Mouse (Mus musculus) layer of hippocampus, adult 18-20 months (tissue): ENCODE results near the gene Sacs. TPM values are rescaled to one million over a fixed set of nuclear protein-coding genes. Genes with fewer than 3 reads are reported as not detected.
"Not testable (repeated sequence)": the region's sequence is repeated elsewhere in the genome, so short reads cannot be mapped to it uniquely, and the experiment has no call there.

Source experiments
- DNase-seq, 2 experiments: peaks; one replicate each; pipeline ENCODE4 v3.0.0; 2022; ENCODE audit warnings: low spot score in 2 of 2
- long read RNA-seq: library from polyadenylated mRNA; stranded (forward); transcript quantifications from one replicate; pipeline ENCODE4 v2.0.0, GENCODE M21; 2021
- total RNA-seq, 2 experiments: library from RNA; stranded (reverse); gene quantifications; 2 replicates each; pipeline ENCODE4 v1.2.3; 2021

Gene Sacs
- total RNA-seq, result 10 to 100 TPM; 49.4 to 52.7 TPM
- long read RNA-seq, partial matches to known transcripts, result 0 of 3 reads
- long read RNA-seq, other reads (novel, unspliced or antisense), result 3 of 3 reads

DNA sequence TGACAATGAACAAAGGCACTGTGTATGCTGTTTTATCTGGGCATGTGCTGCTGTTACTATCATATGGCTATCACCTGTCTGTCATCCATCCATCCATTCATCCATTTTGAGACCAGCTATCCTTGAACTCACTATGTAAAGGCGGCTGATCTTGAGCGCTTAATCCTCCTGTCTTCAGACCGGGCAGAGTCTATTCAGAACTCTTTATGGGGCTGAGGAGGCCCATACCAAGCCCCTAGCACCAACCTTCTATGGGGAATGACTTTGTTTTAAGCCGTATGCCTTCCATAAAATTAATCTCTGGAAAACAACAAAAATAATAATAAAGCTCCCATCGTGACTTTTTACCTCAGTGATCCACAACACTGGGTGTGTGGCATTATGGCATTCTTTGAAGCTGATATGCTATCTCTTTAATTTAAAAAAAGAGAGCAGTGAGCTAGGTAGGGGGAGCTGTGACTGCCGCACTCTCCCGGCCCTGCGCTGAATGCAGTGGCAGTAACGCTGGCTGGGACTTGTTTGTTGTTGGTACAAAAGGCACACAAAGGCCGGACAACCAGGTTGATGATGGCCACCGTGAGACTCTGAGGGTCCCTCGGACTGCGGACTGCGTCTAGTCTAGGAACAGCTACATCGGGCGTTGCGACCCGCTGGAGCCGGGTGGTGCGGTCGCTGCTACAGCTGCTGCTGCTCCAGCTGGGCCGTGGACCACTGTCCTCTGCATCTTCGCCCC lies at the start of gene Sacs:
Gene Sacs, plus strand, starts transcription at position 464 of the 733 bp plus-strand sequence.
- DNase-seq, result peak; percentile 30 to 74

DNA sequence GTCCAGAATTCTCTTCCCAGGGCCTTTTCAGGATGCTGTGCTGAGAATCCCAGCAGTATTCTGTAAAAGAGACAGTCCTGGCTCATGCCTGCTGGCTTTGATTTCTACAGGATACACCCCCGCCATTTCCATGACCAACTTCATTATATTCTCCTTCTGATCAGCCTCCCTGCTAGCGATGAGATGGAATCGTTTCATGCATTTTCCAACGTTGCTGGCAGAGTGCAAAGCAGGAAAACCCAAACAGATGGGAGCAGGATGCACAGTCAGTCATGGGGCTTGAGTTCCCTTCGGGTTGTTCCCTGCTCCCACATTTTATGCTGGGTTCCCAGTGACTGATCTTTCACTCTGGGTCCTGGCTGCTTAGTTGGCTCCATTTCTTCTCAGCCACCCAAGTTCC lies 47.3 kb upstream of the Sacs start:
- peak; percentile 72 to 85 for DNase-seq

DNA sequence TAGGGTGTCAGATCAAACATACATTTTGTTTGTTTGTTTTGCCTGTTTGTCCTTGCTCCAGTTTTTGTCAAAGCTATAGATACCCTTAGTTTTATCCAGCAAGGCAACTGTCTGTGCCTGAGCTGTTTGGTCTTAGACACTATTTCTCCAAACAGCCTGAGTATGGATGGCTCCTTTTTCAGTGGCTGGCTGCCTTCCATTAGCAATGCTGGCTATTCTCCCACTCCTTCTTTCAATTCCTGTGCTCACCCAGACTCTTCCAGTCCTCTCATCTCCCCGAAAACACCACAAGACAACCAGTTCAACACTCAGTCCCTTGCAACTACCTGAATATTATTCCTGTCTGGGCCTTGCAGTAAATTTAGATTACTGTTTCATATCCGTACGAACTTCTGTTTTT lies 46.2 kb upstream of the Sacs start:
- DNase-seq, result peak; percentile 13 to 51

DNA sequence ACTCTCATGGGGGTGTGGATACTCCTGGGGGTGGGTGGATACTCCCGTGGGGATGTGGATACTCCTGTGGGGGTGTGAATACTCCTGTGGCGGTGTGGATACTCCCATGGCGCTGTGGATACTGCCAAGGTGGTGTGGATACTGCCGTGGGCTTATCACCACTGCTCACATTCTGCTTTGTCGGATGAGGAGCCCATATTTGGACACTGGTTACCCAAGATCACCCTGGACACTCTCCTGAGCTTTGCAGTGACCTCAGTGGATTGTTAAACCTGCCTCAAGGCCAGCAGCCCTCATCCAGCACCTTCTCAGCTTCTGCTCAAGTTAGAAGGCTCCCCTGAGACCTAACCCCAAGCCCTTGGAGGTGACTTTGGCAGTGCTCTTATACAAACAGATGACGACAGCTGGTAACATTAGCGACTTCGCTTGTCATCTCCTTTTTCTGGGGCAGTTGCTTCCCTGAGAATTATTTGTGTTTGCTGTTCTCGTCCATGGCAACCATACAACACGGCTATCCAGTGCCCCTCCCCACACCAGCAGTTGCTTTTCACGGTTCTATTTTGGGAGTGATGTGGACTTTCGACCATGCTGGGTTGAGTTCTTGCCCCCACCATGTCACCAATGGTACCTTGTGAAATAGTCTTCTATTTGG lies 40.2 kb upstream of the Sacs start:
- no peak for DNase-seq

DNA sequence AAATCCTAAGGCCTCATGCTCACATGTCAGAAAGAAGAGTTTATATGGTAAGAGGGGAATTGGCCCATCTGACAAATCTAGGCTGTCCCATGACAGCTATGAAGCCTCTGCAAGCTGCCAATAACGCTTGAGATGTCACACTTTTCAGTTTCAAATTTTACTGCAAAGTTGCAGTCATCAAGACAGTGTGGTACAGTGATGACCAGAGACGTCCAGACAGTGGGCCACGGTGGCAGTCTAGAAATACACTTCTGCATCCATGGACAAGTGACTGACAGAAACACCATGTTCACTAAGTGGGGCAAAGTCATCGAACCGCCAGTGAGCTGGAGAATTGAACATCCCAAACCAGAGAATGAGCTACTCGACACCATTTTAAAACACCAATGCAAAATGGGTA lies 37.5 kb upstream of the Sacs start:
- no peak for DNase-seq

DNA sequence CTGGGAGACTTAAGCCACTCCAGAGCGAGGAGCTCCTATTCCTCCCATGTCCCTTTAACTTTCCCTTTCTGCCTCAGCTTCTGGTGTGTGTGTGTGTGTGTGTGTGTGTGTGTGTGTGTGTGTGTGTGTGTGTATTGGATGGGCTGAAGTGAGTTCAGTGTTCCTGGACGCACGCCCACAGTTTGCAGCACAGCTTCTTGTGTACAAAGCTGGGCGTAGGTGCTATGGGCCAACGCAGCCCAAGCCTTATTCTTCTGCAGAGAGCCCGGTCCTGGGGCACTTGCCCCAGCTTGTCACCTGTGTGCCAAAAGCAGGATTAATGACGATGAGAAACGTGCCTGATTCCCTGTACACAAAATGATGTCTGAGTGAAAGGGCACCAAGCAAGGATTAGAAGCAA lies 31.9 kb upstream of the Sacs start:
- DNase-seq, result no peak

DNA sequence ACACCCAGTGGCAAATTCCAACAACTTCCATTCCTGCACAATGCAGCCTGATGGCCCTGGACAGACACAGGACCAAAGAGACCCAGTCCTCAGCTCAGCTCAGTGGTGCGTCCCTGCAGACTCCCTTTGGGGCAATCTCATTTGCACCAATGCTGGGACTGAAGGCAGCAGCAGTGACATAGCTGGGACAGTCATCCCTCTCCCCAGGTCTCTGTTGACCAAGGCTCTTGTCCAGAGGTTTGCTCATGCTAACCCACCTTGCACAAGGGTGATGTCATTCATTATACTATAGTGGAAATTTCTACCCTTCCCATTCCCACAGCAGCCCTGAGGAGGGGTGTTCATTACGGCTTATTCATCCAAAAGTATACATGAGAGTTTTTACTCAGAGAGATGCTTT lies 29.6 kb upstream of the Sacs start:
- DNase-seq, result no peak

DNA sequence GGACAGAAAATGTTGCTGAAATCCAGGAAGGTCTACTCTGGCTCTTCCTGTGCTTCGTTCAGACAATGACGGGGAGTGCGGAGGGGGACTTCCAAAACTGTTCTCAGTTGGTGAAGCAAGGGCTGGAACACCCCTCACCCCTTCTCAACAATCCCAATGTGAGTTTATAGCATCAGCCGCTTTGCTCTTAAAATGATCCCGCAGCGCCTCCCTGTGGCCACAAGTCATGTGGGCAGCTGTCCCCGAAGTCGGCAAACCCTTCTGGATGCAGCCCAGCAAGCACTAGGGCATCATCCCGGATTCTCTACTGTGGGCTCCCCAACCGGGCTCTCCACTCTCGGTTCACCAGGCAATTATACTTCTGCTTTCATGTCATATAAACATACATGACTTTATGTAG lies 25.9 kb upstream of the Sacs start:
- DNase-seq, result peak; percentile 59 to 85

DNA sequence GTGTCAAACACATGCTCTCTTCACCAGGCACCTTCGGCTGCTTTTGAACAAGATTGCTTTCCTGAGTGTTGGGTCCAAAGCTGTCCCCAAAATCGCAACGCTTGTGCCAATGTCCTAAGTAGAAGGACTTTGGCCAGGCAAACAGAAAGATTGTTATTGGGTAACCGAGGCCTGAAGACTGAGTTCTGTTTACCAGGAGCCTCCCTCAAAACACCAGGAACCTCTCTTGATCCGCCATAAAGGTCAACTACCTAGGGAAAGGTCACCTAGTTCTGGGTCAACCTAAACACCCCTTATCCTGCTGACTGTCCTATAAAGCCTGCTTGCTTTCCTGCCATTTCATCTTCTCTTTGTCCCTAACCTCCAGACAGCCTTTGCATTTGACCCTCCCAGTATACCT lies 13.5 kb upstream of the Sacs start:
- no peak for DNase-seq

DNA sequence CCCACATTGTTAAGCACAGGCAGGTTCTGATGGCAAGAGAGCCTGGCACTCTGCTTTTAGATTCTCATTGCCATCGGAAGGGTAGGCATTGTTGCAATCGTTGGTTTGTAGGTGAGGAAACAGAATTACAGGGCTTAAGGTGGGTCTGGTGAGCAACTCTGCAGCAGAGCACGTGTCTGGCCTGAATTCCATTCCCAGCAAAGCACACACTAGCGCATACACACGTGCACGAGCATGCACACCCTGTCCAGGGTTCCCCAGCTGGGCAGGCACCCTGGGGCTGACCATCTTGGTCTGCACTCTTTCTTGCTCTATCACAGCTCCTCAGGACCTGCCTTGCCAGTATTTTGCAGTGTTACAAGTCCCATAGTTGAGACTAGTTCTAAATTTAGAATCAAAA lies 13.1 kb upstream of the Sacs start:
- DNase-seq, result no peak

DNA sequence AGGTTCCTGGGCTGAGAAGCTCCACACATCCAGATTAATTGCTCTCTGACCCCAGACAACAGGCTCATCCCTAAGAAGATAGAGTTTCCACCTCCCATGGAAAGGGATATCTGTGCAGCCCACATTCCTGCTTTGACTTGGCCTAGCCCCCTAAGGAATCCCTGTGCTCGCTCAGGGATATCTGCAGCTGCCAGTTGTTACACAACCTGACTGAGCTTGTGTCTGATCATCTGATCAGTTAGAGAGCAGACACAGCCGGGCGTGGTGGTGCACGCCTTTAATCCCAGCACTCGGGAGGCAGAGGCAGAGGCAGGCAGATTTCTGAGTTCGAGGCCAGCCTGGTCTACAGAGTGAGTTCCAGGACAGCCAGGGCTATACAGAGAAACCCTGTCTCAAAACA lies 10.9 kb upstream of the Sacs start:
- DNase-seq, result not testable (repeated sequence)

DNA sequence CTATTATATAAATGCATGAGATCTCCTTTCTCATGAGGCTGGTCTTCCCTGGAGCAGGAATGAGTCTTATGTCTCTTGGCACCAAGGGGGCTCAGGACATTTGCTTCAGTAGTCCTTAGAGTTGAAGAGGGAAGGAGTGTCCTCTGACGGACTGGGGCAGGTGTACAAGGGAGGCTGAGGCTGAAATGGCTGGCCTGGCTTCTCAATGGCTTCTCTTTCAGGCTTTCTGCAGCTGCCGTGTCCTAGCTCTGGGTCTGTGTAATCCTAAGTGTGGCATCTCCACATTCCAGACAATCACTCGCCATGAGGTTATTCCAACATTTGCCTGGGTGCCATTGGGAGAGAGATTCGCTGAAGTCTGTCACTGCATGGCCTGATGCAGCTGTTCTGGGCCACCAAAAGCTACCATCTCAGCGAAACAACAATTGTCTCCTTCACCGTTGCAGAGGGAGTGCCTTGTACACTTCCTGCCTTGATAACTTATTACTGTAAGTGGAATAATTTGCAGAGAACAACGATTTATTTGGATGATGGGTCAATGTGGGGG lies 9.2 kb upstream of the Sacs start:
- DNase-seq, result no peak

DNA sequence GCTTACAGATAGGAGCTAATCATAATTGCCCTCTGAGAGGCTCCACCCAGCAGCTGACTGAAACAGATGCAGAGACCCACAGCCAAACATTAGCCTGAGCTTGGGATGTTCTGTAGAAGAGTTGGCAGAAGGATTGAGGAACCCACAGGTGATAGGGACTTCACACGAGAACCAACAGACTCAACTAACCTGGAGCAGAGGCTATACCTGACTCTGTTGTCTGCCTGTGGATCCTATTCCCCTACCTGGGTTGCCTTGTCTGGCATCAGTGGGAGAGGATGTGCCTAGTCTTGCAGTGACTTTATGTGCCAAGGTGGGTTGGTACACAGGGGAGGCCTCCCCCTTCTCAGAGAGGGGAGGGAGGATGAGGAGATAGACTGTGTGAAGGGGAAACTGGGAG lies 5.7 kb upstream of the Sacs start:
- DNase-seq, result no peak

DNA sequence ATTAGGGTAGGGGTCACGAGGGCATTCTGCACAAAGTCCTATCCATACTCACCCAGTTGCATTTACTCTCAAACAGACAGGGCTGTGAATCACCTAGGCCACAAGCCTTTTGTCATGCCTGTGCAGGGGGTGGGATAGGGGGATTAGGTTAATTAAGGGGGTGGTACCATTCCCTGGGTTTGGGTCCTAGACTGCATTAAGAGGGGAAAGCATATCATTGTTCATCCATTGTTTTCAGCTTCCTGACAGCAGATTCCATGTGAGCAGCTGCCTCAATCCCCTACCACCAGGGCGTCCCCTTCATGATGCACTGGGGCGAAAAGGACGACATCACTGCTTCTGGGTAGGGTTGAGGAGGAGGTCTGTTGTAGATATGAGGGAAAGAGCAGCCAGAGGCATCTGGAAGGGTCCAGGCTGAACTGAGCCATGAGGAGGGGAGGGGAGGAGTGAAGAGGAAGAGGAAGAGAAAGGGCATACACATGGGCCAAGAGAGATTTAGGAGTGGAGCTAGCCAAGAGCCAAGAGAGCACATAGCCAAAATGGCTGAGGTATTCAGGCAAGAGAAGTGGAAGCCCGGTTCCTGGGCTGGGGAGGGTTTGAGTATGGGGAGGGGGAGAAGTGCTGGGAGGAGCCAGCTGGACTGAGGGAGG lies 3.8 kb upstream of the Sacs start:
- no peak for DNase-seq

DNA sequence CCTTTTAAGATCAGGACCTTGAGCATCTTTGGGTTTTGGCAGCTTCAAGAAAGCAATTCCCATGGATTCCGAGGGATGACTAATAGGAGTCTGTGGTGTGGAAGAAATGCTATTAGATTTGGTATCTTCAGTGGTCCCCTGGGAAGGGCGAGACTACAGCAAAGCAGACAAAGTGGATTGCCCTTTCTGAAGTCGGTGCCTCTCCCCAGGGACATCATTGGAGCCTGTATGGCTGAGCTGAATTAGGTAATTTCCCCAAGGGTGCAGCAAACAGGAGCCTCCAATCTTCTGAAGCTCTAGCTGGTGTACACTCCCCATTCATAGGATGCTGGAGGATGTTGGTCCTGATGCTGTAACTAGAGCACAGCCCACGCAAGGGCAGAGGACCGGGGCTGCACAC lies 847 bp upstream of the Sacs start:
- DNase-seq, result no peak

DNA sequence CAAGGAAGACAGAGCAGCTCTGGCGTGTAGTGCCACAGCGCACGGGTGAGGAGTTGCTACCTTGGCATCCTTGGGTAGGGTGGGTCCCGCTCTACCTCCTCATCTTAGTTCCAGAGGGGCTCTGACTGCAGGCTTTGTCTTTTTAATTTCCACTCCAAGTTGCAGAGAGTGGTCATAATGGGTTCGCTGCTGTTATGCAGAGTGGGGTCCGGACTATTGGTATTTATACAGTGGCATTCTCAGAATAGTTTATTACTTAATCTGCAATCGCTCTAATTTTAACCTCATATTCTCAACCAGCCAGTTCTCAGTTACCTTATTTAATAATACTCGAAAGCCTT lies 440 bp downstream of the Sacs start:
- DNase-seq, result no peak

DNA sequence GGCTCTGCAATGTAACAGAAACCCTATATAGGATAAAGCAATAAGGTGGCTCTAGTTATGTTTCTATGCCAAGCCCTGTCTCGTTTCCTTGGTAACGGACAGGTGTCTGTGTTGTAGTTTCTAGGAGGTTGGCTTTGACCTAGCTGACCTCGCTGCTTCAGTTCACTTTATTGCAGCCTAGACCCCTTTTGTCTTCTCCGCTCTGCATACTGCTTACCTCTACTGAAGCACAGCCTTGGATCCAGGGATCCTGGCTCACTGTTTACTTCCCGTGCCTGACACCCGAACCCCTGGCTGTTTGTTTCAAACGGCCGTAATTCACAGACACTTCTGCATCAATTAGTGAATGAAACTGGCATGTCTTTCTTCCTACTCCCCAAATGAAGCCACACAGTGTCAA lies 5.1 kb downstream of the Sacs start:
- no peak for DNase-seq

DNA sequence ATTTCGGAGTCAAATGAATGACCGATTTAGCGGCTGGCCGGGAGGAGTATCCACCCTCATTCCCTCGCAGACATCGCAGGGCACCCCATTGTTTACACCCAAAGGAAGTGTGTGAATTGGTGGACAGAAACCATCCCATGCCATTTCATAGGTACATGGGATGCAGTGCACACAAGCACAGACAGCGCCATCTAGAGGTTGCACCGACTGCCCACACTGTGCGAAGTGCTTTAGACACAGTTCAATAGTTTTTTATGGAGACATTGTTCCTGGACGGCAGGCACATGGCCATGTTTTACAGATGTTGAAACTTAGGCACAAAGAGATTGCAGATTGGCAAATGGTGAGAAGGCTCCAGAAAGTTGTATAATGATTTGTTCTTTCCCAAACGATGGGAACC lies 5.6 kb downstream of the Sacs start:
- no peak for DNase-seq

DNA sequence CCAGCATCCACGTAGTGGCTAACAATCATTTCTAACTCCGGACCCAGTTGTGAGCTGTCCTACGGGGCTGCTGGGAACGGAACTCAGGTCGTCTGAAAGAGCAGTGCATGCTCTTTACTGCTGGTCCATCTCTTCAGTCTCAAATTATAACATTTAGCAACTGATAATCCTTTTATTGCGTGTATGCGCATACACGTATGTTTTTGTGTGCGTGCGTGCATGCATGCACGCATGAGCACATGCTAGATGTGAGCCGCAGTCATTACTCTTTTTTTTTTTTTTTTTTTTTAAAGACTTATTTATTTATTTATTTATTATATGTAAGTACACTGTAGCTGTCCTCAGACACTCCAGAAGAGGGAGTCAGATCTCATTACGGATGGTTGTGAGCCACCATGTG lies 12.2 kb downstream of the Sacs start:
- DNase-seq, result not testable (repeated sequence)

DNA sequence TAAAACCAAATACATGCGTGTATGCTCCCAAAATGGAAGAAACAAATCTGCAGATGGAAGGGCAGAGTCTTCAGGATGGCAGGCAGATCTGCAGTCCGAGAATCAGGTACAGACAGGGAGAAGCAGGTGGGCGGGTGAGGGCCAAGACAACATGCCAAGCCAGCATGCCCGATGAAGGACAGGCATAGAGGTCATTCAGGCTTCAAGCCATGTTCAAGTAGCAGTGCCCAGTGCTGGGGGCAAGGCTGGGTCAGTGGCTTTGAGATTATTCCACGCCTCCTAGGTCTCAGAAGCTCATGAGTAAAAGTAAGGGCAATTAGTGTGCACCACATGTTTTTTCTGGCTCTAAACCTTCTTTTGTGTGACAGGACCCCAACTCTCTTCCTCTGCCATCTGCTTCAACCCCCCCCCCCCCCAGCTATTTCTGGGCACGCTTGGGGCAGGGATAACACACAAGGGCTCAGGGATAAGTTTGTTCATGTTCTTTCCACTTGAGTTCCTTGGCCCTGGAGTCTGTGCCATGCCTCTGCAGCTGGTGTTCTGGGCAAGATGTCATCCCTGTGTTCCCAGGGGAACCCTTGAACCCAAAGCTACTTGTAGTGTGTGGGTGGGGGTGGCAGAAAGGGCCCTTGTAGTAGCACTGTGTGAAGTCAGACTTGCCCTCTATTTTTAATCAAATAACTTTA lies 16.8 kb downstream of the Sacs start:
- no peak for DNase-seq

DNA sequence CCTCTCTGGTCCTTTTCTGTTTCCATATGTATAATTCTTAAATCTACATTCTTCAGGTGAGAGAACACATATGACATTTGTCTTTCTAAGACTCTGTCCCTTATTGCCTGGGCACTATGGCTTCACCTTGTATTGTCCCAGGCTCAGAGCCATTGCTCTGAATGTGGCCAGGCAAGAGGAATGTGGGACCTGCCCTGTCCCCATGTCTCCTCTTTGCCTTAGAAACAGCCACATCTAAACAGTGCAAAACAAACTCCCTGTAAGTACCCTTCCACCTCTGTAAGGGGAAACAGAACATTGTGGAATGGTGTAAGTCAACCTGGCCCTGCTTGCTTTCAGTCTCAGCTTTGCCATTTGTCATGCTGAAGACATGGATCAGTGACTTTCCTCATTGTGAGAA lies 17.4 kb downstream of the Sacs start:
- no peak for DNase-seq

DNA sequence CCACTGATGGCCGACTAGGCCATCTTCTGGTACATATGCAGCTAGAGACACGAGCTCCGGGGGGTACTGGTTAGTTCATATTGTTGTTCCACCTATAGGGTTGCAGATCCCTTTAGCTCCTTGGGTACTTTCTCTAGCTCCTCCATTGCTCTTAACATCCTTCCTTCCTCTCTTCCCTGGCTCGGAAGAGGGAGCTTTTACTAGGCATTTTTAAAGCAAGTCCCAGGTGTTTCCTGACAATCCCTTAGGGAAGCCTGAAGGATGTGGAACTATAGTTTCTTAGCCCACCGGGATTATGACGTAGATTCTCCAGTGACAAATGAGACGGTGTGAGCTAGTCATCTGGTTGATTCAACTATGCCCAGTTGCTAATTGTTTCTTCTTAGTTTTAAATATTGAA lies 19.2 kb downstream of the Sacs start:
- not testable (repeated sequence) for DNase-seq
